Mouse (Mus musculus): Measurements from ENCODE around the gene H2-D1.

GRCm38 (mm10) chr17:35234903-35235302 lies 27.6 kb upstream of the H2-D1 start:
- TF ChIP-seq EP300 (optimal IDR thresholded peaks at IDR 0.05), result no peak
- TF ChIP-seq CTCF (IDR thresholded peaks at IDR 0.05; ENCODE audit: low read depth), result peak; percentile 30; the same call in 1 of the 2 replicates

All from stomach, postnatal 0 days (tissue).